Mouse (Mus musculus) ES-E14 (cell line): ENCODE measurements at regions not wholly inside any gene's neighbourhood (a gene's known extent, or its start where the extent isn't known, plus 50 kb on each side); places are given as distances from the start of the nearest gene placed in this dataset.

Source experiments
- DNase-seq: peaks from one replicate; pipeline ENCODE4 v3.0.0-alpha.2; 2013; ENCODE audit warnings: low read depth, low spot score
- H3K27ac ChIP-seq: 2 replicates; pipeline ENCODE4 v1.5.1; 2012; ENCODE audit warnings: low read depth, mild to moderate bottlenecking, low read length, moderate library complexity, mixed read lengths; ENCODE audit not compliant: poor library complexity, insufficient read depth, severe bottlenecking
- H3K36me3 ChIP-seq: 2 replicates; pipeline ENCODE4 v1.6.1; 2012; ENCODE audit warnings: mild to moderate bottlenecking, low read length, moderate library complexity, mixed read lengths; ENCODE audit not compliant: control insufficient read depth, poor library complexity, insufficient read depth, severe bottlenecking
- H3K4me1 ChIP-seq, 2 experiments: fragments of 150-350 bp in 1 of 2; sonication (generic) in 1 of 2; 2 replicates each; pipeline ENCODE4 v1.6.1; 2012; ENCODE audit warnings: low read length in 2 of 2, mild to moderate bottlenecking in 1 of 2, mixed read lengths in 1 of 2; ENCODE audit not compliant: control insufficient read depth in 2 of 2, insufficient read depth in 2 of 2, poor library complexity in 1 of 2
- H3K4me3 ChIP-seq, 2 experiments: fragments of 150-350 bp in 1 of 2; sonication (generic) in 1 of 2; 2 replicates each; pipeline ENCODE4 v1.5.1; 2012; ENCODE audit warnings: low read length in 2 of 2, low read depth in 1 of 2, mild to moderate bottlenecking in 1 of 2, mixed read lengths in 1 of 2; ENCODE audit not compliant: insufficient read depth in 1 of 2, poor library complexity in 1 of 2, severe bottlenecking in 1 of 2
- H3K9ac ChIP-seq: 2 replicates; pipeline ENCODE4 v1.6.1; 2012; ENCODE audit warnings: low read depth, mild to moderate bottlenecking, low read length, mixed read lengths; ENCODE audit not compliant: poor library complexity, insufficient read depth, severe bottlenecking
- H3K9me3 ChIP-seq: fragments of 150-350 bp; sonication (generic); 2 replicates; pipeline ENCODE4 v1.6.1; 2012; ENCODE audit warnings: low read depth, mild to moderate bottlenecking, low read length; ENCODE audit not compliant: control insufficient read depth, insufficient read depth
- CHD2 ChIP-seq: IDR thresholded peaks from 2 replicates; pipeline ENCODE4 v1.6.1; 2014; ENCODE audit warnings: mild to moderate bottlenecking, low read depth, low read length, inconsistent platforms
- HCFC1 ChIP-seq: IDR thresholded peaks from 2 replicates; pipeline ENCODE4 v1.6.1; 2012; ENCODE audit warnings: low read length, inconsistent platforms, borderline replicate concordance; ENCODE audit not compliant: insufficient read depth
- MAFK ChIP-seq: IDR thresholded peaks from 2 replicates; pipeline ENCODE4 v1.6.1; 2014; ENCODE audit warnings: mild to moderate bottlenecking, low read depth, low read length, inconsistent platforms; ENCODE audit not compliant: insufficient read depth
- ZC3H11A ChIP-seq: IDR thresholded peaks from 2 replicates; pipeline ENCODE4 v1.6.1; 2012; ENCODE audit warnings: low read depth, mild to moderate bottlenecking, inconsistent platforms, low read length, borderline replicate concordance
- ZNF384 ChIP-seq: IDR thresholded peaks from 2 replicates; pipeline ENCODE4 v1.6.1; 2012; ENCODE audit warnings: low read depth, low read length, inconsistent platforms
- in situ Hi-C, 2 experiments: fragments of 600-800 bp; cut with MboI; formaldehyde crosslinking; loops; one replicate each; pipeline ENCODE4 v1.15.1; 2025; ENCODE audit warnings: low sequenced_read_pairs in 2 of 2, inconsistent platforms in 1 of 2; ENCODE audit not compliant: unreplicated experiment in 2 of 2

GRCm38 (mm10) chr15:5437020-5437419 is 193.0 kb upstream of the Ptger4 start:
- no peak overlapping the region for H3K27ac ChIP-seq
- TF ChIP-seq ZC3H11A (no peak), HCFC1 (no peak), MAFK (no peak), CHD2 (no peak), ZNF384 (no peak)
- H3K4me3 ChIP-seq: no peak overlapping the region
- H3K4me1 ChIP-seq: no peaks in the 10 kb centered on the region
- in situ Hi-C loops: no loop called here
- no peak overlapping the region for H3K9ac ChIP-seq
- H3K9me3 ChIP-seq: no peaks in the 10 kb centered on the region
- DNase-seq: no peak
- H3K36me3 ChIP-seq: no peaks in the 10 kb centered on the region

GRCm38 (mm10) chr15:5446040-5446755 is 202.2 kb upstream of the Ptger4 start:
- Histone ChIP-seq H3K9me3 (no peaks in the 10 kb centered on the region), H3K9ac (no peak overlapping the region), H3K27ac (no peak overlapping the region), H3K4me1 (no peaks in the 10 kb centered on the region), H3K36me3 (no peaks in the 10 kb centered on the region), H3K4me3 (no peak overlapping the region)
- DNase-seq: no peak
- TF ChIP-seq HCFC1: no peak
- TF ChIP-seq ZC3H11A: no peak
- no peak for TF ChIP-seq CHD2
- TF ChIP-seq MAFK: no peak
- no peak for TF ChIP-seq ZNF384
- in situ Hi-C loops: no loop called here

GRCm38 (mm10) chr15:5446756-5447314 is 202.8 kb upstream of the Ptger4 start:
- no peak for TF ChIP-seq ZNF384
- no peak for TF ChIP-seq ZC3H11A
- no peak for TF ChIP-seq HCFC1
- no peak for TF ChIP-seq CHD2
- TF ChIP-seq MAFK: no peak
- DNase-seq: no peak
- H3K9ac ChIP-seq: no peak overlapping the region
- in situ Hi-C loops: no loop called here
- no peaks in the 10 kb centered on the region for H3K36me3 ChIP-seq
- no peaks in the 10 kb centered on the region for H3K9me3 ChIP-seq
- no peaks in the 10 kb centered on the region for H3K4me1 ChIP-seq
- no peak overlapping the region for H3K27ac ChIP-seq
- H3K4me3 ChIP-seq: no peak overlapping the region

GRCm38 (mm10) chr15:5447707-5448496 is 203.9 kb upstream of the Ptger4 start:
- H3K4me3 ChIP-seq: no peak overlapping the region
- DNase-seq: no peak
- H3K9ac ChIP-seq: no peak overlapping the region
- H3K4me1 ChIP-seq: no peaks in the 10 kb centered on the region
- in situ Hi-C loops: no loop called here
- H3K9me3 ChIP-seq: no peaks in the 10 kb centered on the region
- TF ChIP-seq MAFK (no peak), ZNF384 (no peak), HCFC1 (no peak), CHD2 (no peak), ZC3H11A (no peak)
- no peaks in the 10 kb centered on the region for H3K36me3 ChIP-seq
- H3K27ac ChIP-seq: no peak overlapping the region
